Mouse (Mus musculus): ENCODE measurements around the gene Cbfa2t2. TPM values are rescaled to one million over a fixed set of nuclear protein-coding genes. Genes with fewer than 3 reads are reported as not detected.

Gene Cbfa2t2
- polyA plus RNA-seq (2015; fragmentation: Nextera tagmentation; extraction: Ambion mirVana), result 10.6 and 11.3 TPM in 2 replicates

GRCm38 (mm10) chr2:154436458-154437190, at the start of gene Cbfa2t2:
Cbfa2t2 (plus strand) TSS chr2:154436481.

GRCm38 (mm10) chr2:154407643-154408445, 28.4 kb upstream of the Cbfa2t2 start, which contains the start of gene Snta1:
Snta1 (minus strand) TSS chr2:154408099.

GRCm38 (mm10) chr2:154546711-154547110, 110.4 kb downstream of the Cbfa2t2 start, which contains the start of gene 1700003F12Rik:
1700003F12Rik (plus strand) TSS chr2:154547085.

GRCm38 (mm10) chr2:154551476-154551875, 115.2 kb downstream of the Cbfa2t2 start, which contains the start of gene Actl10:
Actl10 (plus strand) TSS chr2:154551776.

GRCm38 (mm10) chr2:154558264-154559039, 122.2 kb downstream of the Cbfa2t2 start, which contains the start of gene Necab3:
Necab3 (minus strand) TSS chr2:154558890.

GRCm38 (mm10) chr2:154569836-154570286, 133.6 kb downstream of the Cbfa2t2 start, which contains the start of gene E2f1:
E2f1 (minus strand) TSS chr2:154569892.

Other genes with a start within 250 kb of the Cbfa2t2 start
- 0.32 and 0.80 TPM in 2 replicates for gene Bpifb1, start 245.7 kb upstream of the Cbfa2t2 start, polyA plus RNA-seq (2015; fragmentation: Nextera tagmentation; extraction: Ambion mirVana)
- gene Bpifb5, start 212.7 kb upstream of the Cbfa2t2 start, polyA plus RNA-seq (2015; fragmentation: Nextera tagmentation; extraction: Ambion mirVana), result 0.10 TPM in 1 of 2 replicates, not detected in the other
- not detected in 2 replicates for gene Bpifb9a, start 178.6 kb upstream of the Cbfa2t2 start, polyA plus RNA-seq (2015; fragmentation: Nextera tagmentation; extraction: Ambion mirVana)
- not detected in 2 replicates for gene Bpifb9b, start 129.3 kb upstream of the Cbfa2t2 start, polyA plus RNA-seq (2015; fragmentation: Nextera tagmentation; extraction: Ambion mirVana)
- gene Cdk5rap1, start 63.5 kb upstream of the Cbfa2t2 start, polyA plus RNA-seq (2015; fragmentation: Nextera tagmentation; extraction: Ambion mirVana), result 5.8 and 34.0 TPM in 2 replicates
- 2.9 and 3.9 TPM in 2 replicates for gene Snta1, start 28.4 kb upstream of the Cbfa2t2 start, polyA plus RNA-seq (2015; fragmentation: Nextera tagmentation; extraction: Ambion mirVana)
- 1.4 and 3.2 TPM in 2 replicates for gene 1700003F12Rik, start 110.6 kb downstream of the Cbfa2t2 start, polyA plus RNA-seq (2015; fragmentation: Nextera tagmentation; extraction: Ambion mirVana)
- 0.11 and 0.23 TPM in 2 replicates for gene Actl10, start 115.3 kb downstream of the Cbfa2t2 start, polyA plus RNA-seq (2015; fragmentation: Nextera tagmentation; extraction: Ambion mirVana)
- gene Necab3, start 122.4 kb downstream of the Cbfa2t2 start, polyA plus RNA-seq (2015; fragmentation: Nextera tagmentation; extraction: Ambion mirVana), result 1.7 and 2.4 TPM in 2 replicates
- gene E2f1, start 133.4 kb downstream of the Cbfa2t2 start, polyA plus RNA-seq (2015; fragmentation: Nextera tagmentation; extraction: Ambion mirVana), result 18.7 and 22.1 TPM in 2 replicates
- gene Pxmp4, start 167.2 kb downstream of the Cbfa2t2 start, polyA plus RNA-seq (2015; fragmentation: Nextera tagmentation; extraction: Ambion mirVana), result 22.4 and 22.5 TPM in 2 replicates
- 1.7 and 1.8 TPM in 2 replicates for gene Zfp341, start 176.8 kb downstream of the Cbfa2t2 start, polyA plus RNA-seq (2015; fragmentation: Nextera tagmentation; extraction: Ambion mirVana)
- not detected in 2 replicates for gene 4930519P11Rik, start 177.0 kb downstream of the Cbfa2t2 start, polyA plus RNA-seq (2015; fragmentation: Nextera tagmentation; extraction: Ambion mirVana)
- 26.8 and 30.1 TPM in 2 replicates for gene Chmp4b, start 215.2 kb downstream of the Cbfa2t2 start, polyA plus RNA-seq (2015; fragmentation: Nextera tagmentation; extraction: Ambion mirVana)